Comparison of ENCODE assay signal across 11 mouse cellular contexts in genomic region chr5:105822521-105823498, GRCm38 (mm10). TPM values are rescaled to one million over a fixed set of nuclear protein-coding genes. Genes with fewer than 3 reads are reported as not detected.
A peak's percentile ranks its signal among the peaks of the same experiment; 100 is the strongest.
DNase-seq lines count a peak whose midpoint lies in the region; ATAC-seq and TF ChIP-seq lines count a peak whose summit lies in the region.
"Had no signal": no experiment of that assay in that cellular context is flagged by ENCODE, and none has a peak within 500 bp of the region (broad histone marks: within the 10 kb centered on the region; RNA-seq: fewer than 3 reads in every experiment).

No protein-coding gene starts in this region.

- DNase-seq in embryonic facial prominence, embryonic 11.5 days (ENCODE audit: low spot score), result peak; percentile 54
- no peak for DNase-seq in embryonic facial prominence, embryonic 10.5 days (ENCODE audit: low spot score)
- peak; percentile 52 for DNase-seq in hindbrain, postnatal 0 days (ENCODE audit: low spot score)
- no peak for DNase-seq in lung, postnatal 4 days
- DNase-seq in cerebellum, adult 9-11 months, result no peak
- DNase-seq: heart, adult 2 months; kidney, postnatal 36 days; lung, embryonic 14.5 days had no signal

- WGBS in embryonic facial prominence, embryonic 11.5 days, result 49% methylated on average over 15 of the region's 15 CpGs
- WGBS in embryonic facial prominence, embryonic 10.5 days, result 60% methylated on average over 15 of the region's 15 CpGs
- WGBS in hindbrain, postnatal 0 days, result 38% methylated on average over 15 of the region's 15 CpGs
- WGBS in neural tube, embryonic 12.5 days, result 58% methylated on average over 15 of the region's 15 CpGs

- H3K9me3 ChIP-seq in embryonic facial prominence, embryonic 11.5 days (replicated peaks; ENCODE audit: control insufficient read depth, low read length), result no peaks in the 10 kb centered on the region
- H3K9me3 ChIP-seq in embryonic facial prominence, embryonic 10.5 days, result no peaks in the 10 kb centered on the region
- no peaks in the 10 kb centered on the region for H3K9me3 ChIP-seq in hindbrain, postnatal 0 days (ENCODE audit: low read length)
- H3K9me3 ChIP-seq in neural tube, embryonic 12.5 days, result no peaks in the 10 kb centered on the region

- no peak for TF ChIP-seq POLR2A in embryonic fibroblast, embryonic 13.5 days (IDR thresholded peaks at IDR 0.05; ENCODE audit: low read depth, low read length)

- H3K4me1 ChIP-seq in embryonic facial prominence, embryonic 11.5 days (ENCODE audit: control insufficient read depth, insufficient read depth, low read length), result no peaks in the 10 kb centered on the region
- peaks cover 49% of the 10 kb centered on the region for H3K4me1 ChIP-seq in embryonic facial prominence, embryonic 10.5 days
- H3K4me1 ChIP-seq in embryonic fibroblast, embryonic 13.5 days (ENCODE audit: control insufficient read depth, insufficient read depth, low read length), result peaks cover 22% of the 10 kb centered on the region
- H3K4me1 ChIP-seq in hindbrain, postnatal 0 days (ENCODE audit: insufficient read depth, low read length), result peaks cover 7% of the 10 kb centered on the region
- peaks cover 18% of the 10 kb centered on the region for H3K4me1 ChIP-seq in neural tube, embryonic 12.5 days

- H3K36me3 ChIP-seq in embryonic facial prominence, embryonic 11.5 days (replicated peaks; ENCODE audit: control insufficient read depth, insufficient read depth, low read depth, low read length), result no peaks in the 10 kb centered on the region
- H3K36me3 ChIP-seq in embryonic facial prominence, embryonic 10.5 days (replicated peaks), result no peaks in the 10 kb centered on the region
- H3K36me3 ChIP-seq in hindbrain, postnatal 0 days (ENCODE audit: insufficient read depth, low read length), result no peaks in the 10 kb centered on the region
- no peaks in the 10 kb centered on the region for H3K36me3 ChIP-seq in neural tube, embryonic 12.5 days

- ATAC-seq in embryonic facial prominence, embryonic 11.5 days (replicated peaks; ENCODE audit: insufficient number of reproducible peaks, low FRiP score, low TSS enrichment, low read depth), result peak; percentile 63; the same call in 1 of the 2 replicates
- ATAC-seq in hindbrain, postnatal 0 days, result peak; percentile 81
- peak; percentile 67 for ATAC-seq in neural tube, embryonic 12.5 days (ENCODE audit: low FRiP score, low read depth)
- no peak for ATAC-seq in activated CD4-positive, CD25-positive, alpha-beta regulatory T cell, adult 4 months

- no peak overlapping the region for H3K9ac ChIP-seq in embryonic facial prominence, embryonic 11.5 days (replicated peaks; ENCODE audit: low read length)
- no peak overlapping the region for H3K9ac ChIP-seq in hindbrain, postnatal 0 days (replicated peaks; ENCODE audit: low read length)
- no peak overlapping the region for H3K9ac ChIP-seq in neural tube, embryonic 12.5 days
- H3K9ac ChIP-seq: lung, embryonic 14.5 days had no signal

- peak overlapping the region; percentile 13; the same call in 1 of the 2 replicates for H3K4me2 ChIP-seq in embryonic facial prominence, embryonic 11.5 days (ENCODE audit: low read depth, low read length)
- 0 out of 2 replicates have a peak overlapping the region, but pooled peaks have one; percentile 8 for H3K4me2 ChIP-seq in hindbrain, postnatal 0 days (ENCODE audit: low read depth, low read length)
- H3K4me2 ChIP-seq in neural tube, embryonic 12.5 days (replicated peaks), result no peak overlapping the region
- H3K4me2 ChIP-seq: lung, embryonic 14.5 days had no signal

- TF ChIP-seq CTCF in embryonic fibroblast, embryonic 13.5 days (IDR thresholded peaks at IDR 0.05; ENCODE audit: borderline replicate concordance, insufficient read depth, low read length), result no peak
- no peak for TF ChIP-seq CTCF in hindbrain, postnatal 0 days (IDR thresholded peaks at IDR 0.05; ENCODE audit: low read depth)

- no peak overlapping the region for H3K4me3 ChIP-seq in embryonic facial prominence, embryonic 11.5 days (ENCODE audit: low read depth, low read length)
- H3K4me3 ChIP-seq in embryonic facial prominence, embryonic 10.5 days, result no peak overlapping the region
- H3K4me3 ChIP-seq in embryonic fibroblast, embryonic 13.5 days (ENCODE audit: insufficient read depth, low read length), result no peak overlapping the region
- H3K4me3 ChIP-seq in hindbrain, postnatal 0 days (ENCODE audit: low read length), result no peak overlapping the region
- H3K4me3 ChIP-seq in neural tube, embryonic 12.5 days, result no peak overlapping the region
- H3K4me3 ChIP-seq: heart, adult 2 months had no signal

- no peak overlapping the region; the same call in 1 of the 2 replicates for H3K27ac ChIP-seq in embryonic facial prominence, embryonic 11.5 days (replicated peaks; ENCODE audit: low read depth, low read length)
- H3K27ac ChIP-seq in embryonic facial prominence, embryonic 10.5 days (replicated peaks), result no peak overlapping the region; the same call in 1 of the 2 replicates
- H3K27ac ChIP-seq in embryonic fibroblast, embryonic 13.5 days (ENCODE audit: insufficient read depth, low read length), result peak overlapping the region; percentile 72; the same call in 1 of the 2 replicates
- H3K27ac ChIP-seq in hindbrain, postnatal 0 days, result no peak overlapping the region
- H3K27ac ChIP-seq in neural tube, embryonic 12.5 days, result no peak overlapping the region
- H3K27ac ChIP-seq: heart, adult 2 months had no signal

- H3K27me3 ChIP-seq in embryonic facial prominence, embryonic 11.5 days (ENCODE audit: control insufficient read depth, insufficient read depth, low read length), result no peaks in the 10 kb centered on the region
- no peaks in the 10 kb centered on the region for H3K27me3 ChIP-seq in embryonic facial prominence, embryonic 10.5 days (replicated peaks; ENCODE audit: low read depth, poor library complexity, severe bottlenecking)
- H3K27me3 ChIP-seq in hindbrain, postnatal 0 days (ENCODE audit: insufficient read depth, low read length), result no peaks in the 10 kb centered on the region
- H3K27me3 ChIP-seq in neural tube, embryonic 12.5 days (replicated peaks), result no peaks in the 10 kb centered on the region

RNA-seq across cellular contexts. Expression of gene Zfp326, which starts 53.6 kb away (rescaled TPM):
- polyA plus RNA-seq in embryonic facial prominence, embryonic 11.5 days (2014; fragmentation: Nextera tagmentation; extraction: Ambion mirVana), result 40.3 and 45.8 TPM in 2 replicates
- 53.4 and 56.2 TPM in 2 replicates for polyA plus RNA-seq in embryonic facial prominence, embryonic 10.5 days (2016; fragmentation: Nextera tagmentation; extraction: Ambion mirVana)
- polyA plus RNA-seq in embryonic fibroblast, embryonic 13.5 days (2011; ENCODE audit: insufficient read length, low read depth, missing spikeins), result 32.6 and 37.7 TPM in 2 replicates
- 9.1 and 11.4 TPM in 2 replicates for total RNA-seq in hindbrain, postnatal 0 days (2014; rRNA removed)
- polyA plus RNA-seq in hindbrain, postnatal 0 days (2015; fragmentation: Nextera tagmentation; extraction: Ambion mirVana), result 42.3 and 43.9 TPM in 2 replicates
- polyA plus RNA-seq in neural tube, embryonic 12.5 days (2016; fragmentation: Nextera tagmentation; extraction: Ambion mirVana), result 55.5 and 64.5 TPM in 2 replicates
- 10 to 100 TPM; 12.4 to 14.0 TPM for polyA plus RNA-seq in activated CD4-positive, CD25-positive, alpha-beta regulatory T cell, adult 4 months (2017; shearing (Covaris generic))

Comparison
In these comparisons a context has a peak if more than half of its experiments do, and no peak if none do; other contexts are left out.
1. DNase-seq: peak in embryonic facial prominence, embryonic 11.5 days (single experiment) and hindbrain, postnatal 0 days (single experiment); none in embryonic facial prominence, embryonic 10.5 days (single experiment), lung, postnatal 4 days (0 of 2) and cerebellum, adult 9-11 months (single experiment).